Mouse (Mus musculus) limb, embryonic 14.5 days (tissue): ENCODE measurements around the gene Lyar. TPM values are rescaled to one million over a fixed set of nuclear protein-coding genes. Genes with fewer than 3 reads are reported as not detected.

Source experiments
- ATAC-seq: fragments of 200-750 bp; cut with Nextera tagmentation; 2 replicates; pipeline ENCODE4 v1.8.0; 2017; ENCODE audit warnings: low read depth, moderate number of reproducible peaks, moderate TSS enrichment; ENCODE audit not compliant: low FRiP score
- DNase-seq: peaks from one replicate; pipeline ENCODE4 v3.0.0-alpha.2; 2015; ENCODE audit warnings: low spot score
- H3K27ac ChIP-seq: fragments of 300-500 bp; sonication (generic); replicated peaks from 2 replicates; pipeline ENCODE4 v1.5.1; 2014; ENCODE audit warnings: low read depth, mild to moderate bottlenecking, low read length, moderate library complexity, mixed read lengths
- H3K27me3 ChIP-seq: fragments of 300-500 bp; sonication (generic); 2 replicates; pipeline ENCODE4 v1.6.1; 2014; ENCODE audit warnings: low read length, mixed read lengths; ENCODE audit not compliant: control insufficient read depth, insufficient read depth
- H3K36me3 ChIP-seq: fragments of 300-500 bp; sonication (generic); 2 replicates; pipeline ENCODE4 v1.6.1; 2014; ENCODE audit warnings: mild to moderate bottlenecking, low read length, moderate library complexity, mixed read lengths; ENCODE audit not compliant: control insufficient read depth, insufficient read depth
- H3K4me1 ChIP-seq: fragments of 300-500 bp; sonication (generic); 2 replicates; pipeline ENCODE4 v1.6.1; 2014; ENCODE audit warnings: antibody characterized with exemption, low read length, mixed read lengths; ENCODE audit not compliant: control insufficient read depth, insufficient read depth
- H3K4me2 ChIP-seq: fragments of 300-500 bp; sonication (generic); replicated peaks from 2 replicates; pipeline ENCODE4 v1.6.1; 2014; ENCODE audit warnings: low read depth, mild to moderate bottlenecking, low read length, moderate library complexity; ENCODE audit not compliant: severe bottlenecking
- H3K4me3 ChIP-seq: fragments of 300-500 bp; sonication (generic); replicated peaks from 2 replicates; pipeline ENCODE4 v1.5.1; 2014; ENCODE audit warnings: low read length
- H3K9ac ChIP-seq: fragments of 300-500 bp; sonication (generic); 2 replicates; pipeline ENCODE4 v1.6.1; 2014; ENCODE audit warnings: mild to moderate bottlenecking, low read depth, low read length, moderate library complexity; ENCODE audit not compliant: severe bottlenecking
- H3K9me3 ChIP-seq: fragments of 300-500 bp; sonication (generic); 2 replicates; pipeline ENCODE4 v1.6.1; 2016; ENCODE audit warnings: low read length; ENCODE audit not compliant: control insufficient read depth
- POLR2A ChIP-seq: fragments of 200-500 bp; IDR thresholded peaks from 2 replicates; pipeline ENCODE4 v1.8.0; 2012; ENCODE audit warnings: inconsistent platforms, mild to moderate bottlenecking, moderate library complexity, borderline replicate concordance; ENCODE audit not compliant: insufficient read depth, insufficient read length; ENCODE audit errors: extremely low read depth
- WGBS: fragments of 180-500 bp; shearing (Covaris S2); extraction: QIAGEN DNeasy Blood & Tissue Kit; methylation state at CpG from one replicate; pipeline ENCODE4 v1.1.7; 2014; 5-methylcytosine and 5-hydroxymethylcytosine counted together
- polyA plus RNA-seq, 2 experiments: library from polyadenylated mRNA; depleted of rRNA in 1 of 2; stranded (reverse) in 1 of 2; unstranded in 1 of 2; fragments of >200 nt; fragmentation: Nextera tagmentation in 1 of 2; extraction: Ambion mirVana in 1 of 2; gene quantifications; 2 replicates each; pipeline versions ENCODE4 v1.2.1 to v1.2.3; 2012 to 2014

Lyar gene
- polyA plus RNA-seq, 2 experiments: 54.7 to 85.2 TPM

GRCm38 (mm10) chr5:38276451-38276850 is 56.2 kb downstream of the Lyar start:
- Histone ChIP-seq H3K27ac (no peak overlapping the region), H3K9ac (no peak overlapping the region), H3K4me2 (peak overlapping the region; percentile 34), H3K4me3 (peak overlapping the region; percentile 30), H3K27me3 (peaks cover 48% of the 10 kb centered on the region), H3K36me3 (peaks cover 2% of the 10 kb centered on the region; the same call in 1 of the 2 replicates), H3K4me1 (peaks cover 11% of the 10 kb centered on the region; the same call in 1 of the 2 replicates), H3K9me3 (no peaks in the 10 kb centered on the region)
- DNase-seq (no peak), ATAC-seq (no peak)
- no peak for TF ChIP-seq POLR2A
- WGBS: 3% methylated on average over 19 of the region's 19 CpGs

GRCm38 (mm10) chr5:38277098-38277866 is 57.0 kb downstream of the Lyar start:
- no peak for TF ChIP-seq POLR2A
- ATAC-seq: no peak
- Histone ChIP-seq H3K4me3 (peak overlapping the region; percentile 30), H3K9ac (peak overlapping the region; percentile 28; the same call in 1 of the 2 replicates), H3K4me1 (peaks cover 11% of the 10 kb centered on the region; the same call in 1 of the 2 replicates), H3K27ac (no peak overlapping the region), H3K27me3 (peaks cover 48% of the 10 kb centered on the region), H3K9me3 (no peaks in the 10 kb centered on the region), H3K36me3 (no peaks in the 10 kb centered on the region), H3K4me2 (peak overlapping the region; percentile 44)
- WGBS: 3% methylated on average over 51 of the region's 65 CpGs
- DNase-seq: no peak

DNA sequence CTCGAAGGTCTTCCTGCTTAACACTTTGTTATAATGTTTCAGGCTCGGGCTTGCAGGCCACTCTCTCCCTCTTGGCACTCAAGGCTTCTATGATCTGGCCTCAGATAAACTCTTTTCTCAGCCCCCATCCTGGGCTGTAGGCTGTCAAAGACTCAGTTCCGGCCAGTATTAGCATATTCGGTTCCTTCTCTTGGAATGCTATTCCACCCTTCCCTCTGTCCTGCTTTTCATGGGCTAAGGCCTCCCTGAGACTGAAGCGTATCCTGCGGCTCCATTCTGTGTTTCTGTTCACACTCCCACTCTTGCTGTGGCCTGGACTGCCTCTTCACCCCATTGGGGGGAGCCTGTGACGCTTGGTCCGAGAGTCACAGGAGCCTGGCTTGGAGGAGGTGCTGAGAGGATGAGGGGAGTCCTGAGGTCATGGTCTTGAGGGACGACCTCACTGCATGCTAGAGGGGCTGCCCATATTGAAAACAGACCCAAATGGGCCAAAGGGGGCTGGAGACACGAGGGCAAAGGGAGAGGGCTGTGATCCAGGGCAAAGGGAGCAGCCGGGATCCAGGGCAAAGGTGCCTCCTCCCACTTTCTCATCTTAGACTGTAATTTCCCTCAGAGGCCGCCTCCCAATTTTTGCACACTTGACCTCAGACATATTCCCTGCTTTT is 57.8 kb downstream of the Lyar start:
- Histone ChIP-seq H3K4me3 (peak overlapping the region; percentile 30; the same call in 1 of the 2 replicates), H3K9ac (0 out of 2 replicates have a peak overlapping the region, but pooled peaks have one; percentile 28), H3K27ac (no peak overlapping the region), H3K9me3 (no peaks in the 10 kb centered on the region), H3K4me1 (peaks cover 11% of the 10 kb centered on the region; the same call in 1 of the 2 replicates), H3K27me3 (peaks cover 48% of the 10 kb centered on the region), H3K36me3 (no peaks in the 10 kb centered on the region), H3K4me2 (peak overlapping the region; percentile 44; the same call in 1 of the 2 replicates)
- DNase-seq (no peak), ATAC-seq (no peak)
- WGBS: 16% methylated on average over 12 of the region's 12 CpGs
- no peak for TF ChIP-seq POLR2A

- WGBS: 33% methylated on average over 1 of the region's 1 CpGs
- TF ChIP-seq POLR2A: no peak
- H3K4me1 ChIP-seq: peaks cover 11% of the 10 kb centered on the region; the same call in 1 of the 2 replicates
- H3K36me3 ChIP-seq: no peaks in the 10 kb centered on the region
- no peak overlapping the region for H3K4me3 ChIP-seq
- H3K27ac ChIP-seq: no peak overlapping the region
- ATAC-seq (no peak), DNase-seq (no peak)
- H3K9me3 ChIP-seq: no peaks in the 10 kb centered on the region
- no peak overlapping the region for H3K4me2 ChIP-seq
- peaks cover 43% of the 10 kb centered on the region for H3K27me3 ChIP-seq
- H3K9ac ChIP-seq: no peak overlapping the region
These were observed 59.8 kb downstream of the Lyar start for GRCm38 (mm10) chr5:38280075-38280474.

Other genes with a start within 250 kb of the Lyar start
- gene Stx18, start 181.7 kb upstream of the Lyar start, polyA plus RNA-seq (2012; rRNA removed): 35.2 and 43.1 TPM in 2 replicates
- gene Stx18, start 181.7 kb upstream of the Lyar start, polyA plus RNA-seq (2014; fragmentation: Nextera tagmentation; extraction: Ambion mirVana): 49.0 and 52.3 TPM in 2 replicates
- gene Nsg1, start 60.6 kb upstream of the Lyar start, polyA plus RNA-seq (2012; rRNA removed): 107 and 151 TPM in 2 replicates
- 33.8 and 34.7 TPM in 2 replicates for gene Nsg1, start 60.6 kb upstream of the Lyar start, polyA plus RNA-seq (2014; fragmentation: Nextera tagmentation; extraction: Ambion mirVana)
- gene Zbtb49, start within 50 bp of the Lyar start, polyA plus RNA-seq (2012; rRNA removed): 22.3 and 27.9 TPM in 2 replicates
- gene Zbtb49, start within 50 bp of the Lyar start, polyA plus RNA-seq (2014; fragmentation: Nextera tagmentation; extraction: Ambion mirVana): 12.4 and 14.0 TPM in 2 replicates
- 51.1 and 57.5 TPM in 2 replicates for gene Tmem128, start 39.7 kb downstream of the Lyar start, polyA plus RNA-seq (2012; rRNA removed)
- gene Tmem128, start 39.7 kb downstream of the Lyar start, polyA plus RNA-seq (2014; fragmentation: Nextera tagmentation; extraction: Ambion mirVana): 66.9 and 70.0 TPM in 2 replicates
- 0.04 TPM in 1 of 2 replicates, not detected in the other for gene Otop1, start 55.5 kb downstream of the Lyar start, polyA plus RNA-seq (2012; rRNA removed)
- not detected in 2 replicates for gene Otop1, start 55.5 kb downstream of the Lyar start, polyA plus RNA-seq (2014; fragmentation: Nextera tagmentation; extraction: Ambion mirVana)
- 0.04 and 0.12 TPM in 2 replicates for gene Drd5, start 98.9 kb downstream of the Lyar start, polyA plus RNA-seq (2012; rRNA removed)
- 0.06 TPM in 1 of 2 replicates, not detected in the other for gene Drd5, start 98.9 kb downstream of the Lyar start, polyA plus RNA-seq (2014; fragmentation: Nextera tagmentation; extraction: Ambion mirVana)